Mouse (Mus musculus): ENCODE results near the gene Phc3.

GRCm38 (mm10) chr3:30968531-30969092 is 603 bp downstream of the Phc3 start:
- TF ChIP-seq CTCF (IDR thresholded peaks at IDR 0.05; ENCODE audit: control insufficient read depth, insufficient read depth, insufficient read length) (no peak), USF1 (IDR thresholded peaks at IDR 0.05; ENCODE audit: low read depth) (no peak), MYOD1 (IDR thresholded peaks at IDR 0.05; ENCODE audit: control insufficient read depth, insufficient read length, low read depth) (no peak)

All from C2C12 (cell line).